Mouse (Mus musculus) spleen, adult 2 months (tissue): ENCODE data around the gene Rab25. TPM values are rescaled to one million over a fixed set of nuclear protein-coding genes. Genes with fewer than 3 reads are reported as not detected.
A peak's percentile ranks its signal among the peaks of the same experiment; 100 is the strongest.

Experiments
- DNase-seq, 2 experiments: peaks; one replicate each; pipeline versions ENCODE4 v3.0.0 to v3.0.0-alpha.2; 2012 to 2021; ENCODE audit warnings: low spot score in 2 of 2, low read depth in 1 of 2
- H3K27ac ChIP-seq: fragments of 200-500 bp; 2 replicates; pipeline ENCODE4 v1.5.1; 2012; ENCODE audit warnings: low read length, inconsistent platforms; ENCODE audit not compliant: insufficient read depth
- H3K27me3 ChIP-seq: fragments of 200-500 bp; 2 replicates; pipeline ENCODE4 v1.6.1; 2012; ENCODE audit warnings: mild to moderate bottlenecking, moderate library complexity, low read length, inconsistent platforms; ENCODE audit not compliant: control insufficient read depth, insufficient read depth
- H3K36me3 ChIP-seq: fragments of 200-500 bp; 2 replicates; pipeline ENCODE4 v1.6.1; 2012; ENCODE audit warnings: mild to moderate bottlenecking, low read length, inconsistent platforms; ENCODE audit not compliant: control insufficient read depth, insufficient read depth
- H3K4me1 ChIP-seq: fragments of 200-500 bp; 2 replicates; pipeline ENCODE4 v1.6.1; 2011; ENCODE audit warnings: inconsistent platforms; ENCODE audit not compliant: control insufficient read depth, insufficient read depth, insufficient read length
- H3K4me3 ChIP-seq: fragments of 200-500 bp; 2 replicates; pipeline ENCODE4 v1.5.1; 2011; ENCODE audit warnings: mild to moderate bottlenecking, inconsistent platforms; ENCODE audit not compliant: insufficient read depth, insufficient read length; ENCODE audit errors: extremely low read depth
- CTCF ChIP-seq: fragments of 200-500 bp; IDR thresholded peaks from 2 replicates; pipeline ENCODE4 v1.5.1; 2011; ENCODE audit warnings: mild to moderate bottlenecking, inconsistent platforms; ENCODE audit not compliant: insufficient read depth, insufficient read length, insufficient replicate concordance; ENCODE audit errors: extremely low read depth
- POLR2A ChIP-seq: fragments of 200-500 bp; IDR thresholded peaks from 2 replicates; pipeline ENCODE4 v1.6.1; 2011; ENCODE audit warnings: low read depth, low read length, inconsistent platforms
- WGBS: fragments of 180-500 bp; shearing (Covaris S2); methylation state at CpG from one replicate; pipeline ENCODE4 v1.1.7; 2018; 5-methylcytosine and 5-hydroxymethylcytosine counted together
- polyA plus RNA-seq: library from polyadenylated mRNA; depleted of rRNA; stranded (reverse); fragments of >200 nt; gene quantifications from 2 replicates; pipeline ENCODE4 v1.2.3, GENCODE M21; 2012

The Rab25 gene
- polyA plus RNA-seq, 1 experiment: 1.3 TPM

- no peaks in the 10 kb centered on the region for H3K27me3 ChIP-seq
- peak; percentile 99 for TF ChIP-seq CTCF
- TF ChIP-seq POLR2A: no peak
- peak; percentile 73 to 76 for DNase-seq
- peaks cover 6% of the 10 kb centered on the region; the same call in 1 of the 2 replicates for H3K4me1 ChIP-seq
- no peaks in the 10 kb centered on the region for H3K36me3 ChIP-seq
- H3K4me3 ChIP-seq: no peak overlapping the region
- WGBS: 39% methylated on average over 17 of the region's 17 CpGs
- no peak overlapping the region for H3K27ac ChIP-seq
Measured at GRCm38 (mm10) chr3:88526157-88527131, 21.7 kb downstream of the Rab25 start.

- no peaks in the 10 kb centered on the region for H3K36me3 ChIP-seq
- no peak for DNase-seq
- peaks cover 6% of the 10 kb centered on the region; the same call in 1 of the 2 replicates for H3K4me1 ChIP-seq
- no peak for TF ChIP-seq CTCF
- TF ChIP-seq POLR2A: no peak
- no peaks in the 10 kb centered on the region for H3K27me3 ChIP-seq
- 81% methylated on average over 5 of the region's 5 CpGs for WGBS
- H3K27ac ChIP-seq: no peak overlapping the region
- no peak overlapping the region for H3K4me3 ChIP-seq
Measured at GRCm38 (mm10) chr3:88525021-88525420, 23.1 kb downstream of the Rab25 start.

GRCm38 (mm10) chr3:88523027-88523426 is 25.1 kb downstream of the Rab25 start:
- TF ChIP-seq POLR2A: no peak
- TF ChIP-seq CTCF: no peak
- no peak overlapping the region for H3K4me3 ChIP-seq
- WGBS: 91% methylated on average over 8 of the region's 8 CpGs
- no peaks in the 10 kb centered on the region for H3K36me3 ChIP-seq
- H3K27me3 ChIP-seq: no peaks in the 10 kb centered on the region
- H3K27ac ChIP-seq: no peak overlapping the region
- DNase-seq: no peak
- H3K4me1 ChIP-seq: peaks cover 6% of the 10 kb centered on the region; the same call in 1 of the 2 replicates

GRCm38 (mm10) chr3:88521803-88522331 is 26.2 kb downstream of the Rab25 start:
- peak; percentile 66 to 81 for DNase-seq
- peaks cover 6% of the 10 kb centered on the region; the same call in 1 of the 2 replicates for H3K4me1 ChIP-seq
- WGBS: 4% methylated on average over 9 of the region's 9 CpGs
- no peak overlapping the region for H3K27ac ChIP-seq
- no peaks in the 10 kb centered on the region for H3K36me3 ChIP-seq
- no peaks in the 10 kb centered on the region for H3K27me3 ChIP-seq
- TF ChIP-seq POLR2A (no peak), CTCF (peak; percentile 98)
- H3K4me3 ChIP-seq: no peak overlapping the region

- no peak for DNase-seq
- H3K36me3 ChIP-seq: no peaks in the 10 kb centered on the region
- no peak overlapping the region for H3K4me3 ChIP-seq
- WGBS: 84% methylated on average over 6 of the region's 6 CpGs
- H3K4me1 ChIP-seq: peaks cover 6% of the 10 kb centered on the region; the same call in 1 of the 2 replicates
- H3K27me3 ChIP-seq: no peaks in the 10 kb centered on the region
- no peak for TF ChIP-seq POLR2A
- TF ChIP-seq CTCF: no peak
- no peak overlapping the region for H3K27ac ChIP-seq
Measured at GRCm38 (mm10) chr3:88521156-88521555, 26.9 kb downstream of the Rab25 start.

GRCm38 (mm10) chr3:88520078-88520477 is 28.0 kb downstream of the Rab25 start:
- Histone ChIP-seq H3K27ac (no peak overlapping the region), H3K4me3 (no peak overlapping the region), H3K36me3 (no peaks in the 10 kb centered on the region), H3K27me3 (no peaks in the 10 kb centered on the region), H3K4me1 (peaks cover 6% of the 10 kb centered on the region; the same call in 1 of the 2 replicates)
- WGBS: 84% methylated on average over 2 of the region's 2 CpGs
- no peak for DNase-seq
- TF ChIP-seq POLR2A: no peak
- TF ChIP-seq CTCF: no peak

- DNase-seq: no peak
- Histone ChIP-seq H3K4me1 (peaks cover 11% of the 10 kb centered on the region; the same call in 1 of the 2 replicates), H3K27ac (no peak overlapping the region), H3K27me3 (no peaks in the 10 kb centered on the region), H3K4me3 (no peak overlapping the region), H3K36me3 (no peaks in the 10 kb centered on the region)
- 89% methylated on average over 4 of the region's 4 CpGs for WGBS
- TF ChIP-seq CTCF: no peak
- TF ChIP-seq POLR2A: no peak
Measured at GRCm38 (mm10) chr3:88518411-88518810, 29.7 kb downstream of the Rab25 start.
